Mouse (Mus musculus) embryonic facial prominence, embryonic 10.5 days (tissue): ENCODE results near the gene Prr7. TPM values are rescaled to one million over a fixed set of nuclear protein-coding genes. Genes with fewer than 3 reads are reported as not detected.
A peak's percentile ranks its signal among the peaks of the same experiment; 100 is the strongest.

Source experiments
- DNase-seq: peaks from one replicate; pipeline ENCODE4 v3.0.0-alpha.2; 2017; ENCODE audit warnings: low spot score
- H3K27ac ChIP-seq: fragments of 300-500 bp; sonication (generic); replicated peaks from 2 replicates; pipeline ENCODE4 v1.5.1; 2016; ENCODE audit warnings: mild to moderate bottlenecking
- H3K27me3 ChIP-seq: fragments of 300-500 bp; sonication (generic); replicated peaks from 2 replicates; pipeline ENCODE4 v1.6.1; 2016; ENCODE audit warnings: low read depth, mild to moderate bottlenecking; ENCODE audit not compliant: poor library complexity, severe bottlenecking
- H3K36me3 ChIP-seq: fragments of 300-500 bp; sonication (generic); replicated peaks from 2 replicates; pipeline ENCODE4 v1.6.1; 2016; ENCODE audit warnings: mild to moderate bottlenecking, moderate library complexity
- H3K4me1 ChIP-seq: fragments of 300-500 bp; sonication (generic); 2 replicates; pipeline ENCODE4 v1.6.1; 2016
- H3K4me3 ChIP-seq: fragments of 300-500 bp; sonication (generic); 2 replicates; pipeline ENCODE4 v1.5.1; 2016; ENCODE audit warnings: mild to moderate bottlenecking, moderate library complexity
- H3K9me3 ChIP-seq: fragments of 300-500 bp; sonication (generic); 2 replicates; pipeline ENCODE4 v1.6.1; 2016; ENCODE audit warnings: mild to moderate bottlenecking
- WGBS: fragments of 180-500 bp; shearing (Covaris S2); methylation state at CpG from one replicate; pipeline ENCODE4 v1.1.7; 2016; 5-methylcytosine and 5-hydroxymethylcytosine counted together
- polyA plus RNA-seq: library from polyadenylated mRNA; unstranded; fragments of >200 nt; fragmentation: Nextera tagmentation; extraction: Ambion mirVana; gene quantifications from 2 replicates; pipeline ENCODE4 v1.2.1, GENCODE M21; 2016

Gene Prr7
- polyA plus RNA-seq, result 0.54 TPM in 2 replicates

DNA sequence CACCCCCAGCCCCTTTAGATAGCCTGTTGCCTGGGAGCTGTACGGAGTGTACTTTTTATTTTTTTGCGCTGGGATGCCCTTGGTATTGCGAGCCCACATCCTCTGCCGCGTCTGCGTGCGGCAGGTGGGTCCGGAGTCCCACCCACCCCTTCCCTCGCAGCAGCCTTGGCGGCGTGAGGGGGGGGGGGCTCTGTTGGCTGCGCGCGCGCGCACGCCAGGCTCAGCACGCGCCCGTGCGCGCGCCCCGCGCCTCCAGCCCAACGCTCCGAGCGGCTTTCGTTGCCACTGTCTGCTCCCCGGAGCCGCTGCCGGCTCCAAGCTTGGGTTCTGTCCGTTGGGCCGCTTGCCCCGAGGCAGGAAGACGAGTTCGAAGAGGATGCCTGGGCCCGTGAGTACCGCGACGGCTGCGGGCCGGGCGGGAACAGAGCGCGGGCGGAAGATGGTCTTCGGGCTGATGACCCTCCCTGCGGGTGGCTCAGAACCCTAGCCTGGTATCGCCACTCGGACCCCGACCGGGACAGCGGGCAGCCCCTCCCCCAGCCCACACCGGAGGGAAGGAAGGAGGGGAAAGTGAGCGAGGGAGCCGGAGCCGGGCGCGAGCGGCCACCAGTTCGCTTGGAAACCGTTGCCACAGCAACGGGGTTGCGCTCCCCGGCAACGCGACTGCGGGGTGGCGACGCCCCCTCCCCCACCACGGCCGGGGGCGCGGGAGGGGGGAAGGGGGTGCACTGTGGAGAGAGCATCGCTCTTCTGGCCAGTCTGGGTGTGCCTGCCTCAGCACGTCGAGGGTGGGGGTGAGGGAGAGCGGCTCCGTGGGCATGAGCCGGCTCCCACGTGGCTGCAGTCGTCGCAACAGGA lies at the start of gene Prr7:
TSS of gene Prr7 (plus strand) at position 241 of the 858 bp plus-strand sequence.
- Histone ChIP-seq H3K36me3 (peaks cover 37% of the 10 kb centered on the region), H3K9me3 (no peaks in the 10 kb centered on the region), H3K27me3 (no peaks in the 10 kb centered on the region; the same call in 1 of the 2 replicates), H3K4me1 (peaks cover 62% of the 10 kb centered on the region), H3K4me3 (peak within 1 kb of the TSS; percentile 70), H3K27ac (peak within 1 kb of the TSS; percentile 93)
- DNase-seq, result peak; percentile 86
- under 1% methylated on average over 84 of the region's 84 CpGs for WGBS

DNA sequence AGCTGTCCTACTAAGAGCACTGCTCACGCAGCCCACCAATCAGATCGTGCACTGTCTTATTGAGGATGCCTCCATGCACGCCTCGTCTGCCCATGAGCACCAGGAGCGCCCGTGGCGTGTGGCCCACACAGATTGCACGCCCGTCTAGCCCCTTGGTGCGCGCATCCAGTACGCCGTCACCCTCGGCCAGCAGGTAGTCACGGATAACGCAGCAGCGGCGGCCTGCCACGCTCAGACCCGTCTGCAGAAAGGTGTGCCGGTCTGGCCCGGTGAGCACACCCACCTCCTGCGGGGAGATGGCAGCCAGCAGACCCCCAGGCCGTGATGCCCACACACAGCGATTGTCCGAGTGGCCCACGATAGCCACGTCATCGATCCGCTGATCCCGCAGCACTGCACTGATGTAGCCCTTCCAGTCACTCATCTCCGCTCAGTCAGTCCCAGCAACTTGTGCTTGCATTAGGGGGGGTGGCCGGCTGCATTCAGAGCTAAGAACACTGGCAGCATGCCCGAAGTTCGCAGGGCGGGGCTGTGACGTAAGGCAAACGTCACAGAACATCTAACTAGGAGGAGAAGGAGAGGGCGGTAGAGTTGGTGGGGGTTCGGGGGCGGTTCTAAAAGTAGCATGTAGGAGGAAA lies 49.2 kb upstream of the Prr7 start, which contains the start of gene Pfn3:
TSS of gene Pfn3 (minus strand) at position 490 of the 638 bp plus-strand sequence.
- peak within 1 kb of the TSS; percentile 19; the same call in 1 of the 2 replicates for H3K27ac ChIP-seq
- H3K36me3 ChIP-seq, result no peaks in the 10 kb centered on the region
- H3K4me1 ChIP-seq, result peaks cover 16% of the 10 kb centered on the region
- peak; percentile 69 for DNase-seq
- peaks cover 71% of the 10 kb centered on the region for H3K27me3 ChIP-seq
- 8% methylated on average over 41 of the region's 41 CpGs for WGBS
- H3K9me3 ChIP-seq, result no peaks in the 10 kb centered on the region
- H3K4me3 ChIP-seq, result peak within 1 kb of the TSS; percentile 55

GRCm38 (mm10) chr13:55418004-55418403 lies 46.1 kb upstream of the Prr7 start:
- Histone ChIP-seq H3K9me3 (no peaks in the 10 kb centered on the region), H3K36me3 (no peaks in the 10 kb centered on the region), H3K27me3 (peaks cover 87% of the 10 kb centered on the region), H3K27ac (no peak overlapping the region), H3K4me1 (peaks cover 35% of the 10 kb centered on the region), H3K4me3 (peak overlapping the region; percentile 12; the same call in 1 of the 2 replicates)
- peak; percentile 89 for DNase-seq
- WGBS, result 15% methylated on average over 12 of the region's 12 CpGs

DNA sequence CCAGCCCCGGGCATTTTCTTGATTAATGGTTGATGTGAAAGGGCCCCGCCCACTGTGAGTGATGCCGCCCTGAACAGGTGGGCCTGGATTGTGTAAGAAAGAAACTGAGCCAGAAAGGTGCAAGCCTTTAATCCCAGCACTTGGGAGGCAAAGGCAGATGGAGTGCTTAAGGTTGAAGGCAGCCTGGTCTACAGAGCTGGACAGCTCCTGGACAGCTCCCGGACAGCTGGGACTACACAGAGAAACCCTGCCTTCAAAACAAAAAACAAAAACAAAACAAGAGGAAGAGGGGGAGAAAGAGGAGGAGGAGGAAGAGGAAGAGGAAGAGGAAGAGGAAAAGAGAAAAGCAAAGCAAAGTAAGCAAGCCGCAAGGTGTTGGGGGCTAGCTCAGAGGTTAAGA lies 44.9 kb upstream of the Prr7 start:
- DNase-seq, result no peak
- H3K4me1 ChIP-seq, result peaks cover 35% of the 10 kb centered on the region
- H3K27ac ChIP-seq, result no peak overlapping the region
- no peak overlapping the region for H3K4me3 ChIP-seq
- WGBS, result 83% methylated on average over 5 of the region's 5 CpGs
- no peaks in the 10 kb centered on the region for H3K36me3 ChIP-seq
- H3K27me3 ChIP-seq, result peaks cover 76% of the 10 kb centered on the region
- no peaks in the 10 kb centered on the region for H3K9me3 ChIP-seq

- DNase-seq, result no peak
- Histone ChIP-seq H3K27ac (no peak overlapping the region), H3K4me1 (peaks cover 27% of the 10 kb centered on the region), H3K4me3 (peak overlapping the region; percentile 45), H3K36me3 (no peaks in the 10 kb centered on the region), H3K9me3 (no peaks in the 10 kb centered on the region), H3K27me3 (peaks cover 65% of the 10 kb centered on the region)
- 30% methylated on average over 51 of the region's 51 CpGs for WGBS
Measured at GRCm38 (mm10) chr13:55420018-55420932, 43.8 kb upstream of the Prr7 start.

DNA sequence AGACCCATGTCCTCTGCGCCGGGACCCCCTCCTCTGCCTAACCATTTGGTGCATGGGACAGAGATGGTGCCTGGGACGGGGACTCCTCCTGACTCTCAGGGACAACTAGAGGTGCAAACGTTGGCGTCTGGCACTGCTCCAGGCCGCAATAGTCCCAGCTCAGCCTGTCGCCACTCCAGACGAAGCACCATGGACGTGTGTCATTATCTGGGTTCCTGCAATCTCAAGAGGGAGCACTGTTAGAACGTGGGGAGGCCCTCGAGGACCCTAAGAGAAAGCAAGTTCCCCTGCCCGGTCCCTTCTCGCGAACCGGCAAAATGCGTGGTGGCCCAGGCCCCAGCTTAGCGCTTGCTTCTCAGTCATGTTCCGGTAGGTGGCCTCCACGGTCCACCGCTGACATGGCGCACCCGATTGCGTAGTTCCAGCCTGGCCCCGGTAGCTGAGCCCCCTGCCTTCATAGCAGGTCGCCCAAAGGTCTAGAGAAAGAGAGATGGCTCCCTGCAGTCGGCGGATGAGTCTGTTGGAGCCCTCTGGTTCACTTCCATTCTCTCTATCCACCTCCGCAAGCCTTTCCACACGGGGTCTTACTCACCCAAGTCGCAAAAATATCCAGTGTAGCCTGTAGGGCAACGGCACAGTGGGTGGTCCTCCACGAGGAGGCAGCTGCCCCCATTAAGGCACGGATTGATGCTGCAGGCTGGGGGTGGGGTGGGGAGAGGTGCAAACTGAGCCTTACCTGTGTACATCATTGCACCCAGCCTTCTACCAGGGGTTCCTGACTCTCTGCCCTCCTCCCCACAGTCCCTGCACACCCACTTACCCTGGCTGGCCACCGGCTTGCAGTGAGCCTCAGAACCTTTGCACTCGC lies 42.9 kb upstream of the Prr7 start:
- H3K27ac ChIP-seq, result 0 out of 2 replicates have a peak overlapping the region, but pooled peaks have one; percentile 31
- WGBS, result 18% methylated on average over 35 of the region's 35 CpGs

GRCm38 (mm10) chr13:55426613-55427012 lies 37.5 kb upstream of the Prr7 start, which contains the start of gene F12:
F12 (minus strand) TSS chr13:55426793.
- H3K27me3 ChIP-seq, result peaks cover 13% of the 10 kb centered on the region
- H3K4me1 ChIP-seq, result peaks cover 9% of the 10 kb centered on the region
- WGBS, result 91% methylated on average over 10 of the region's 10 CpGs
- H3K4me3 ChIP-seq, result no peak within 1 kb of the TSS
- no peaks in the 10 kb centered on the region for H3K36me3 ChIP-seq
- no peak within 1 kb of the TSS for H3K27ac ChIP-seq
- no peaks in the 10 kb centered on the region for H3K9me3 ChIP-seq
- DNase-seq, result no peak

More for the DNA sequence above, 42.9 kb upstream of the Prr7 start:
- peak; percentile 76 for DNase-seq
- Histone ChIP-seq H3K36me3 (no peaks in the 10 kb centered on the region), H3K4me3 (peak overlapping the region; percentile 45), H3K9me3 (no peaks in the 10 kb centered on the region), H3K27me3 (peaks cover 61% of the 10 kb centered on the region), H3K4me1 (peaks cover 25% of the 10 kb centered on the region)

- peaks cover 5% of the 10 kb centered on the region for H3K9me3 ChIP-seq
- H3K36me3 ChIP-seq, result no peaks in the 10 kb centered on the region
- 67% methylated on average over 12 of the region's 12 CpGs for WGBS
Measured at GRCm38 (mm10) chr13:55429226-55429888, 34.7 kb upstream of the Prr7 start.

DNA sequence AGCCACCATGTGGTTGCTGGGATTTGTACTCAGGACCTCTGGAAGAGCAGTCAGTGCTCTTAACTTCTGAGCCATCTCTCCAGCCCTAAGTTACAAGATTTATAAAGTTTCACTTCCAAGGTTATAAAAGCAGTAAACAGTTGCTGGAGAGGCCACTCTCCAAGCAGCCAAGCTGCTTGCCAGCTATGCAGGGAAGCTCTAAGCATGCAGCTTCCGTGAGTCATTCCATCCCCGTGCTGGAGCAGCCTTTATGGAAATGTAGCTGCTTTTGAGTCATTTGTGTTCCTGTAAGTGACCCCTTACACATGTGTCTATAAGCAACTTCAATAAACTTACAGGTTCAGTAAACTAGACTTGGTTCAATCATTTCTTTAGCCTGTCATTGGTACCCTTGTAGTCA lies 33.5 kb upstream of the Prr7 start:
- no peak overlapping the region for H3K4me3 ChIP-seq
- H3K9me3 ChIP-seq, result peaks cover 5% of the 10 kb centered on the region
- no peaks in the 10 kb centered on the region for H3K36me3 ChIP-seq
- peaks cover 6% of the 10 kb centered on the region for H3K4me1 ChIP-seq
- WGBS, result 93% methylated on average over 2 of the region's 2 CpGs
- no peaks in the 10 kb centered on the region for H3K27me3 ChIP-seq
- DNase-seq, result no peak
- no peak overlapping the region for H3K27ac ChIP-seq

More at GRCm38 (mm10) chr13:55429226-55429888, 34.7 kb upstream of the Prr7 start:
- no peak overlapping the region for H3K27ac ChIP-seq
- no peak for DNase-seq
- H3K27me3 ChIP-seq, result no peaks in the 10 kb centered on the region
- H3K4me1 ChIP-seq, result peaks cover 6% of the 10 kb centered on the region
- H3K4me3 ChIP-seq, result no peak overlapping the region

GRCm38 (mm10) chr13:55431889-55432685 lies 32.0 kb upstream of the Prr7 start:
- DNase-seq, result no peak
- H3K4me1 ChIP-seq, result peaks cover 6% of the 10 kb centered on the region
- WGBS, result 82% methylated on average over 10 of the region's 10 CpGs
- peaks cover 5% of the 10 kb centered on the region for H3K9me3 ChIP-seq
- no peaks in the 10 kb centered on the region for H3K27me3 ChIP-seq
- no peak overlapping the region for H3K4me3 ChIP-seq
- no peaks in the 10 kb centered on the region for H3K36me3 ChIP-seq
- H3K27ac ChIP-seq, result no peak overlapping the region
